ENCODE assay signal across 8 mouse cellular contexts in genomic region chr11:69410045-69410309, GRCm38 (mm10). TPM values are rescaled to one million over a fixed set of nuclear protein-coding genes. Genes with fewer than 3 reads are reported as not detected.
DNase-seq lines count a peak whose midpoint lies in the region; ATAC-seq and TF ChIP-seq lines count a peak whose summit lies in the region.

No protein-coding gene starts in this region.

- no peak for TF ChIP-seq POLR2A in cortical plate, adult 2 months (IDR thresholded peaks at IDR 0.05; ENCODE audit: extremely low read depth, insufficient read depth, low read length)

- peak overlapping the region; percentile 90 for H3K9ac ChIP-seq in kidney, embryonic 14.5 days (ENCODE audit: low read depth, low read length)
- peak overlapping the region; percentile 73 for H3K9ac ChIP-seq in hindbrain, embryonic 15.5 days
- H3K9ac ChIP-seq in midbrain, embryonic 13.5 days (replicated peaks), result peak overlapping the region; percentile 99

- peak overlapping the region; percentile 85 for H3K4me3 ChIP-seq in kidney, embryonic 14.5 days (ENCODE audit: low read length)
- H3K4me3 ChIP-seq in cortical plate, adult 2 months (ENCODE audit: insufficient read depth, low read length), result peak overlapping the region; percentile 63
- H3K4me3 ChIP-seq in hindbrain, embryonic 15.5 days, result peak overlapping the region; percentile 65
- peak overlapping the region; percentile 83 for H3K4me3 ChIP-seq in midbrain, embryonic 13.5 days (replicated peaks)

- H3K36me3 ChIP-seq in kidney, embryonic 14.5 days (ENCODE audit: control insufficient read depth, insufficient read depth, low read length), result peaks cover 47% of the 10 kb centered on the region
- peaks cover 38% of the 10 kb centered on the region for H3K36me3 ChIP-seq in hindbrain, embryonic 15.5 days
- peaks cover 47% of the 10 kb centered on the region for H3K36me3 ChIP-seq in midbrain, embryonic 13.5 days

- H3K27me3 ChIP-seq in kidney, embryonic 14.5 days (ENCODE audit: control insufficient read depth, insufficient read depth, low read length), result no peaks in the 10 kb centered on the region
- no peaks in the 10 kb centered on the region for H3K27me3 ChIP-seq in hindbrain, embryonic 15.5 days
- no peaks in the 10 kb centered on the region for H3K27me3 ChIP-seq in midbrain, embryonic 13.5 days

- H3K4me2 ChIP-seq in kidney, embryonic 14.5 days (replicated peaks; ENCODE audit: low read depth, low read length), result peak overlapping the region; percentile 68
- peak overlapping the region; percentile 96 for H3K4me2 ChIP-seq in hindbrain, embryonic 15.5 days
- peak overlapping the region; percentile 96 for H3K4me2 ChIP-seq in midbrain, embryonic 13.5 days (replicated peaks)

- TF ChIP-seq CTCF in cortical plate, adult 2 months (IDR thresholded peaks at IDR 0.05; ENCODE audit: extremely low read depth, insufficient read depth, low read length), result no peak

- no peaks in the 10 kb centered on the region for H3K9me3 ChIP-seq in kidney, embryonic 14.5 days (ENCODE audit: control insufficient read depth, low read length)
- no peaks in the 10 kb centered on the region for H3K9me3 ChIP-seq in hindbrain, embryonic 15.5 days
- H3K9me3 ChIP-seq in midbrain, embryonic 13.5 days, result no peaks in the 10 kb centered on the region

- ATAC-seq in kidney, embryonic 14.5 days (ENCODE audit: low FRiP score, low TSS enrichment), result no peak
- no peak for ATAC-seq in hindbrain, embryonic 15.5 days (ENCODE audit: low FRiP score, low read depth)
- no peak for ATAC-seq in midbrain, embryonic 13.5 days

- no peak for DNase-seq in kidney, postnatal 14 days
- DNase-seq in cerebellum, adult 18-20 months, result no peak
- no peak for DNase-seq in left cerebral cortex, adult 11 months (ENCODE audit: low spot score)
- no peak for DNase-seq in thymus, postnatal 25 days

- peak overlapping the region; percentile 99 for H3K27ac ChIP-seq in kidney, embryonic 14.5 days (ENCODE audit: low read depth, low read length)
- peak overlapping the region; percentile 94 for H3K27ac ChIP-seq in cortical plate, adult 2 months (ENCODE audit: insufficient read depth, low read length)
- H3K27ac ChIP-seq in hindbrain, embryonic 15.5 days (replicated peaks), result peak overlapping the region; percentile 91
- H3K27ac ChIP-seq in midbrain, embryonic 13.5 days, result peak overlapping the region; percentile 100

- under 1% methylated on average over 18 of the region's 18 CpGs for WGBS in kidney, embryonic 14.5 days
- WGBS in hindbrain, embryonic 15.5 days, result 0% methylated on average over 18 of the region's 18 CpGs
- under 1% methylated on average over 18 of the region's 18 CpGs for WGBS in midbrain, embryonic 13.5 days

- H3K4me1 ChIP-seq in kidney, embryonic 14.5 days (ENCODE audit: control insufficient read depth, insufficient read depth, low read length), result peaks cover 45% of the 10 kb centered on the region
- peaks cover 6% of the 10 kb centered on the region for H3K4me1 ChIP-seq in cortical plate, adult 2 months (ENCODE audit: control insufficient read depth, insufficient read depth, low read length)
- peaks cover 69% of the 10 kb centered on the region for H3K4me1 ChIP-seq in hindbrain, embryonic 15.5 days (replicated peaks)
- H3K4me1 ChIP-seq in midbrain, embryonic 13.5 days (replicated peaks), result peaks cover 64% of the 10 kb centered on the region

RNA-seq across cellular contexts. Expression of gene Kdm6b, which starts 3.5 kb away (rescaled TPM):
- 36.1 and 37.4 TPM in 2 replicates for polyA plus RNA-seq in kidney, embryonic 14.5 days (2014; fragmentation: Nextera tagmentation; extraction: Ambion mirVana)
- polyA plus RNA-seq in cortical plate, adult 2 months (2012; rRNA removed), result 5.0 and 5.3 TPM in 2 replicates
- polyA plus RNA-seq in hindbrain, embryonic 15.5 days (2015; fragmentation: Nextera tagmentation; extraction: Ambion mirVana), result 33.7 and 34.9 TPM in 2 replicates
- polyA plus RNA-seq in midbrain, embryonic 13.5 days (2015; fragmentation: Nextera tagmentation; extraction: Ambion mirVana), result 54.9 and 59.2 TPM in 2 replicates

RNA-seq across cellular contexts. Expression of gene Tmem88, which starts 11.9 kb away (rescaled TPM):
- 36.8 and 39.6 TPM in 2 replicates for polyA plus RNA-seq in kidney, embryonic 14.5 days (2014; fragmentation: Nextera tagmentation; extraction: Ambion mirVana)
- 6.5 and 6.8 TPM in 2 replicates for polyA plus RNA-seq in cortical plate, adult 2 months (2012; rRNA removed)
- 6.8 and 7.2 TPM in 2 replicates for polyA plus RNA-seq in hindbrain, embryonic 15.5 days (2015; fragmentation: Nextera tagmentation; extraction: Ambion mirVana)
- 4.9 and 7.0 TPM in 2 replicates for polyA plus RNA-seq in midbrain, embryonic 13.5 days (2015; fragmentation: Nextera tagmentation; extraction: Ambion mirVana)

RNA-seq across cellular contexts. Expression of gene Cyb5d1, which starts 14.5 kb away (rescaled TPM):
- polyA plus RNA-seq in kidney, embryonic 14.5 days (2014; fragmentation: Nextera tagmentation; extraction: Ambion mirVana), result 11.1 and 23.9 TPM in 2 replicates
- 34.3 and 35.6 TPM in 2 replicates for polyA plus RNA-seq in cortical plate, adult 2 months (2012; rRNA removed)
- 30.6 and 33.5 TPM in 2 replicates for polyA plus RNA-seq in hindbrain, embryonic 15.5 days (2015; fragmentation: Nextera tagmentation; extraction: Ambion mirVana)
- 41.8 and 47.7 TPM in 2 replicates for polyA plus RNA-seq in midbrain, embryonic 13.5 days (2015; fragmentation: Nextera tagmentation; extraction: Ambion mirVana)

RNA-seq across cellular contexts. Expression of gene Naa38, which starts 14.7 kb away (rescaled TPM):
- 172 and 221 TPM in 2 replicates for polyA plus RNA-seq in kidney, embryonic 14.5 days (2014; fragmentation: Nextera tagmentation; extraction: Ambion mirVana)
- polyA plus RNA-seq in cortical plate, adult 2 months (2012; rRNA removed), result 215 and 222 TPM in 2 replicates
- polyA plus RNA-seq in hindbrain, embryonic 15.5 days (2015; fragmentation: Nextera tagmentation; extraction: Ambion mirVana), result 109 and 121 TPM in 2 replicates
- 92.2 and 105 TPM in 2 replicates for polyA plus RNA-seq in midbrain, embryonic 13.5 days (2015; fragmentation: Nextera tagmentation; extraction: Ambion mirVana)

RNA-seq across cellular contexts. Expression of gene Chd3, which starts 40.8 kb away (rescaled TPM):
- polyA plus RNA-seq in kidney, embryonic 14.5 days (2014; fragmentation: Nextera tagmentation; extraction: Ambion mirVana), result 56.7 and 59.7 TPM in 2 replicates
- 242 and 274 TPM in 2 replicates for polyA plus RNA-seq in cortical plate, adult 2 months (2012; rRNA removed)
- polyA plus RNA-seq in hindbrain, embryonic 15.5 days (2015; fragmentation: Nextera tagmentation; extraction: Ambion mirVana), result 83.5 and 83.7 TPM in 2 replicates
- 83.5 and 91.9 TPM in 2 replicates for polyA plus RNA-seq in midbrain, embryonic 13.5 days (2015; fragmentation: Nextera tagmentation; extraction: Ambion mirVana)
